Mouse (Mus musculus): ENCODE measurements around the gene Gm17606.

Gm17606 gene

DNA sequence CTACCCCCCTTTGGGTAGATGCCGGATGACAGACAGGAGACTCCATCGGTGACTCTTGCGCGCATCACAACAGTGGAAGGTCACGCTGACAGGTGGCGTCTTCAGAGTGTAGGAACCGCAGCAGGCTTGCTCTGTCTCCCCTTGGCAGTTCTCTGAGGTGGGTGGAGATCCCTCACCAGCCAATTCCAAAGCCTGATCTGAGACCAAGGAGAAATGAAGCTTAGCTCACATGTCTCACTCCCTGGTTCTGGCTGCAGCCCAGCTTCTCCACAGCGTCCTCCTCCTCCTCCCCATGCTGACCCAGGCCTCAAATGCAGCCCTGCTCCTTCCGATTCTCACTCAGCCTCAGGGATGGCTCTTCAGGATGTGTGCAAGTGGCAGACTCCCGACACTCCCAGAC lies 15.8 kb upstream of the Gm17606 start:
- DNase-seq (ENCODE audit: low read depth, low spot score), result no peak

DNA sequence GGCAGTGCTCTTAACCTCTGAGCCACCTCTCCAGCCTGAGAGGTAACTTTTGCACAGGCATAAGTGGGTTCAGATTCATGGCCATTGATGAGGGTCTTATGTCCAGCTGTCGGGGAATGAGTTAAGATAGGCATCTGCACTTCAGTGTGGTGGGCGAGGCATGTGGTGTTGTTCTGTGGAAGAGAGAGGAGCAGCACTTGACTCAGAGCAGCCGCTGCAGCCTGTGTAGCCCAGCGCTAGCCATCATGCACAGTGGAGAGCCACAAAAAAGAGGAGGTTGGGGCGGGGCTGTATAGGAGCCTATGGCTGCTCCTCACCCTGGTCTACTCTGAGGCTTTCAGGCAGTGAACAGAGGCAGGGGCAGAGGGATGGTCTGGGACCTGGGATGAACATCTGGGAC lies 12.6 kb upstream of the Gm17606 start:
- DNase-seq (ENCODE audit: low read depth, low spot score), result no peak

DNA sequence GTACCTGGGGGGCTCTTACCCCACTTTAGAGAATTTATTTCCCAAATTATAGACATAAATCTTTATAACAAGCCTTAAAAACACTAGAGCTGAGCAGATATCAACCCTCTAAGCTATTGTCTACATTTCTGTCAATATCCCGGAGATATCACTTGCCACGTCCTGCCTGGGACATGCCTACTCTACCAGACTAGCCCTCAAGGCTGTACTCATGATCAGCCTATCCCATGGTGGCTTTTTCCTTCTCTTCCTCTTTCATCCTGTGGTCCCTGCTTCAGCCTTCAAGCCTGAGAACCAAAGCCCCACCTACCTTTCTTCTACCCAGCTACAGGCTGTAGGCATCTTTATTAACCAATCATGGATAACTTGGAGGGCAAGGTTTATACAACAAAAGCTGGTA lies 11.0 kb upstream of the Gm17606 start:
- DNase-seq (ENCODE audit: low read depth, low spot score), result no peak

DNA sequence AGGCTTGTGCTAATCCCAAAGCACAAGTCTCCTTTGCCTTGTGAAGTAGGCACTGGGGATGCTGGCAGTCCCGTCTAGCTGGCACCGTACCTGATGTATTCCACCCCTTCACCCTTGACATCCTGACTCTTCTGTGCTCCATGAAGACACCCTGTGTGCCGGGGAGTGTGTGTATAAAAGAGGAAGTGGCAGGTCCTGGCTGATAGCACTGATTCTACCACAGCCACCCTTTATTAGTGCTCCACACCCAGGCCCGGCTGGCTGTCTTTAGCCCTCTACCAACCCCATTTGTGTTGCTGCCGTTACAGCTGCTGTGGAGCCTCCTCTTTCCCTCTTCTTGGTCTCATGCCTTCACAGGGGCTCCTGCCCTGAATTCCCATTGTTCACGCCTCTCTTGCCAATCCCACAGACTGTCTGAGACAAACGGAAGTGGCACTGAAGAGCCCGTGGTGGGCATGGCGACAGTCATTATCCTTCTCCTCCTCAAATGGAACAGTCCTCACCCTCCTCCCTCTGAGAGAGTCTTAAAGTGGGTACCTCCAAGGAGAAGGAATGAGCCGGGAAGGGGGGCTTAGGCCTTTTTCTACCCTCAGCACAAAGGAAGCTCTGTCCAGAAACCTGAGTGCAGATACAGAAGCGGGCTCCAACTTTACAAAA lies 10.0 kb upstream of the Gm17606 start:
- no peak for DNase-seq (ENCODE audit: low read depth, low spot score)

DNA sequence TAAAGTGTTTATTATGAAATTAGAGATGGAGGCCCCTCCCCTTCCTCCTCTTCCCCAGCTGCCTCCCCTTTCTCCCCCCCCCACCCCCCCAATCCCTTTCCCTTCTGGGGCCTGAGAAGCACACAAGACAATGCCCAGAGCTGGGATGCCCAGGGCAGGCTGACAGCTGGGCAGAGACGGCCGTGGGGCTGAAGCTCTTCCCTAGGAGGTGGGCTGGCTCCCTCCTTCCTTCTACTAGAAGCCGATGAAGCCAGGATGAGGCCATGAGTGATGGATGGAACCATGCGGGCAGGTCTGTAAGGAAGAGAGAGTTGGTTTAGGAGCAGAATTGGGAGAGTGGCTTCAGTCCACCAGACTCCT lies 9.5 kb upstream of the Gm17606 start:
- DNase-seq (ENCODE audit: low read depth, low spot score), result no peak

DNA sequence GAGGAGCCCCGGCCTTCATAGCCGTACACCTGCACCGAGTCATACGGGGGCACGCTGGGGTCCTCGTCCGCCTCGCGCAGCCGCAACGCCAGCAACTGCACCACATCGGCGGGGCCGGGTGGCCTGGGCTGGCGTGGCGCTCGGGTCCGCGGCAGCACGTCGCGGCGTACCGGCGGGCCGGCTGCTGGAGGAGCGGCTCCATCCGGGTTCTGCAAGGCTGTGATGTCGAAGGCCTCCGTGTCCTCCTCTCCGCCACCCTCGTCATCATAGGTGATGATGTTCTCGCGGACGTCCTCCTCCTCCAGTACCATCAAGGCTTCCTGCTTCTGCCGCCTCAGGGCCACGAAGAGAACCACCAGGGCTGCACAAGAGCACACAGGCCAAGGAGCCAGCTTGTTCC lies 8.5 kb upstream of the Gm17606 start:
- DNase-seq (ENCODE audit: low read depth, low spot score), result peak; percentile 59

DNA sequence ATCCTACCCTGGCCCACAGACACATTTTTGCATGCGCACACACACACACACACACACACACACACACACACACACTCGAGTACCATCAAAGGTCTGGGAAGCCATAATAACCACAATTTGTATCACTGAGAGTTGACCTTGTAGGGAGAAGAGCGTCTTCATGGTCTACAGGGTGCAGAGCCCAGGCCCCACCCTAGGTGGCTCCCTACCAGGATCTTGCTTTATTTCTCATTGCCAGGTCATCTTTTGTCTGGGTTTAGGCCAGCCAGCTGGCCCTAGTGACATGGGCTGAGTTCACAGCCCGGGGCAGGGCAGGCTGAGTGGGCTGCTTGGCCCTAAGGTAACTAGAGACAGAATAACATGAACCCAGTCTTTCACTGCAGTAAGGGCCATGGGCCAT lies 6.6 kb upstream of the Gm17606 start:
- no peak for DNase-seq (ENCODE audit: low read depth, low spot score)

DNA sequence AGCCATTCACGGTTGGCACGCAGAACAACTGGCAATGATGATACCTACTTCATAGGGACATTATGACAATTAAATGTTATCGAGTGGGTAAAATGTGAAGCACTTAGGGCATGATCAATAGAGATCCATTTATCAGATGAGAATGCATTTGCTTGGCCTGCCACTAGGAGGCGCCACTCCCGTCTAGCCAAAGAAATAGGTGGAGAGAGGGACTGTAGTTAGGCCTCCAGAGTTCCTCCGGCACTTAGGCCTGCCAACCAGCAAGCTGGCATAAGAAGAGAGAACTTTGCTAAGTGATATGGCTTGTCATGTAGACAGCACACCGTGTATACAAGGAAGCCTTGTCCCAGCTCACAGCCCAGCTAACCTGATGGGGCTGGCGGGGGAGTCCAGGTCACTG lies 3.8 kb upstream of the Gm17606 start:
- DNase-seq (ENCODE audit: low read depth, low spot score), result peak; percentile 74

DNA sequence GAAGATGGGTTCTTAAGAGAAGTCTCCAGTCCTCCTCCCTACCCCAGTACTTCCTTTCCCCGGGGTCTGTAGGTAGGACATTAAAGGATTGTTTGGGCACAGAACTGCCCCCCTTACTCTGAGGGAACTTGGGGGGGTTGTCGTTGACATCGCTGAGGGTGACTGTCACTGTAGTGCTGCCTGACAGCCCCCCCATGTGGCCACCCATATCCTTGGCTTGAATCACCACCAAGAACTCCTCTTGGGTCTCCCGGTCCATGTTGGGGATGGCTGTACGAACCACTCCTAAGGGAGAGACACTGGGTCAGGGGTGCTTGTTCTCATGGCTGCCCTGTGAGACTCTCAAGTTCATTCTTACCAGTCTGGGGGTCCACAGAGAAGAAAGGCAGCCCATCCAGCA lies 2.5 kb upstream of the Gm17606 start:
- DNase-seq (ENCODE audit: low read depth, low spot score), result no peak

DNA sequence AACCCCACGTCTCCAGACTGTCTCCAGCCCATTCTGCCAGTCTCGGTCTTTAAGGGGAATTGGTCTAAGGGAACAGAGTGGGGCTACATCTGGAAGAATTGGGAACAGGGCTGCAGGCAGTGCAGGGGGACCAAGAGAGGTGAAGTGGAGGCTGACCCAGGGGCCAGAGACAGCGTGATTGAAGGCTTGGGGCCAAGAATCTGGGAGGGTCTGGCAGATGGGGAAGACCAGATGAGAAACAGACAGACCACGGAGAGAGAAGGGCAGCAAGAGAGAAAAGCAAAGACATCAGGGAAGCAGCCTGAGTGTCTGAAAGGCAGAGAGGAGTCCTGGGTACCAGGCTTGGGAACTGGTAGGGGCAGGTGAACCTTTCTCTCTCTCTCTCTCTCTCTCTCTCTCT lies 631 bp upstream of the Gm17606 start:
- DNase-seq (ENCODE audit: low read depth, low spot score), result no peak

DNA sequence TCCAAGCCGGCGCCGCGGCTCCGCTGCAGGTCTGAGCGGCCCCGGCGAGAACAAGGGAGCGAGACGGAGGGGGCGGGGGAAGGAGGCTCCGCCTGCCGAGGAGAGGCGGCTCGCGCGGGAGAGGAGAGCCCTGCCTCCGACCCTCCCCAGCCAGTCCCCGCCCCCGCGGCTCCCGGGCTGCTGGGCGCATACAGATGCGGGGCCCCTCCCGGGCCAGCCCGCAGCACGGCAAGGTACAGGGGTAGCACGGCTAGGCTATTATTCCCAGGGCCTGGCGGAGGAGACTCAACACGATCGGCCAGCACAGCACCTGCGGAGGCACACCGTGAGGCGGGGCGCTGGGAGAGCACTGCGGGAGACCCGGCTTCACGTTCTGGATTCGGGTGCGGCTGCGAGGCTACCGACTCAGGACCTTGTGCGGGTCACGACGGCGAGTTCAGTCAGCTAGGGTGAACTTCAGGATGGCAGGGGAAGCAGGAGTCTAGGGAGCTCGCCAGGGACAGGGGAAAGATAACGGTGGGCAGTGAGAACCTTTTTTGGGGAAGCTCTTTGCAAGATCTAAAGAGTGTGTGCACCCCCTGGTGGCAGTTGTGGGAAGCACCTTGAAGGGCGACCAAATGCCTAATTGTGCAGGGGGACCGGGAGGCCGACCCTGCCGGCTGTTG lies 685 bp downstream of the Gm17606 start, which contains the start of gene Cdh24:
Gene Cdh24 (minus strand): TSS at position 60 of the 665 bp plus-strand sequence.
- peak; percentile 91 for DNase-seq (ENCODE audit: low read depth, low spot score)

DNA sequence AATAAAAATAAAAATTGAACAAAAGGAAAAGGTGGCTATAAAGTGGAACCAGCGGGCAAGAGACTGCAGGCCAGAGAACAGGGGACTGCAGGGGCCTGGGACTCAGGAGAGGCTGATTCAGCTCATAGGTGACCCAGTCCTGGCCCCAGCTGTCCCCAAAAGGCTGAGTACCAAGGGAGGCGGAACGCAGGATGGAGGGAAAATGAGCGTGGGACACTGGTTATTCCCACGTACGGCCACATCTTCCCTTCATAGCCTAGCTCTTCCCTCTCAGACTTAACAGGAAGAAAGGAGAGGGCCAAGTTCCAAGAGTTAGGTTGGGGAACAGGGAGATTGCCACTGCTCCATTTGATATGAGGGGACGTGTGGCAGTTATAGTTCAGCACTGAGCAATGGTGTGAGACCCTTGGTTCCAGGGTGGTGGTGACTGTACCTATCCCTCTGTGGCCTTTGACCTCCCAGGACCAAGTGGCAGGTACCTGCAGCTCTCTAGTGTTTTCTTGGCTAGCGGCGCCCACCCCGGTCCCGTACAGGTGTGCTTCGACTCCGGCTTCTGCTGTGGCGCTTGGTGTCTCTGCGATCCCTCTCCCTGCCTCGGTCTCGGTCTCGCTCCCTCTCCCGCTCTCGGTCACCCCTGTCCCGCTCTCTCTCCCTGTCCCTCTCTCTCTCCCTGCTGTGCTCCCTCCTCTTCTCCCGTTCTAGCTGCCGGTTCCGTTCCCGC lies 1.6 kb downstream of the Gm17606 start:
- no peak for DNase-seq (ENCODE audit: low read depth, low spot score)

DNA sequence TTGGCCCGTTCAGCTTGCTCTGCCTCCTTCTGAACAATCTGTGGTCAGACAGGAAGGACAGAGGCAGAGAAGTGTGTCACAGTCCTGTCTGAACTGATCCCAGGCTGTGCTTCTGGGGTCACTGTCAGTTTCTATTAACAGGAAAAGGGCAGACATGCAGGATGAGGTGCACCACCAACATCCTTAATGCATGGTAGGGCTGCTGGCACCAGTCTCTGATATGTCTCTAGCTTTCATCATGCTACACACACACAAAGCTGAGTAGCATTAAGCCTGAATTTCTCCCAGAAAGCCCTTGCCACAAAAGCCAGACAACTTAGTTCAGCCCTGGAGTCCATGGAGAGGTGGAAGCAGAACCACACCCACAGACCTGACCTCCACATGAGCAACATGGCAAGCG lies 2.3 kb downstream of the Gm17606 start:
- no peak for DNase-seq (ENCODE audit: low read depth, low spot score)

DNA sequence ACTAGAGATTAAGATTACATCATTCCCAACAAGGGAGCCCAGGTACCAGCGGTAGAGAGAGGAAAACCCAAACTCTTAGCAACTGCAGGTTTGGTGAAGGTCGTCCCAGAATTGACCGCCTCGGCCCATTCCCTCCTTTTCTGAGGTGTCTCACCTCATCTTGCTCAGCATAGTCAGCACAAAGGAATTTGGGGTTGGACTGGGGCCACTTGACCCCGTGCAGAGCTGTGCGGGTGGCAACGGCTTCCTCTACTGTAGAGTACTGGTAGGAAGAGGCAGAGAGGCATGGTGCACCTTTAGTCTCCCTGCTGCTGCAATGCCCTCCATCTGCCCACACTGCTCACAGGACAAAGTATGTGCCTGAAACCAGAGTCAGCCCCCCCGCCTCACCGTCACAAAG lies 3.5 kb downstream of the Gm17606 start:
- no peak for DNase-seq (ENCODE audit: low read depth, low spot score)

DNA sequence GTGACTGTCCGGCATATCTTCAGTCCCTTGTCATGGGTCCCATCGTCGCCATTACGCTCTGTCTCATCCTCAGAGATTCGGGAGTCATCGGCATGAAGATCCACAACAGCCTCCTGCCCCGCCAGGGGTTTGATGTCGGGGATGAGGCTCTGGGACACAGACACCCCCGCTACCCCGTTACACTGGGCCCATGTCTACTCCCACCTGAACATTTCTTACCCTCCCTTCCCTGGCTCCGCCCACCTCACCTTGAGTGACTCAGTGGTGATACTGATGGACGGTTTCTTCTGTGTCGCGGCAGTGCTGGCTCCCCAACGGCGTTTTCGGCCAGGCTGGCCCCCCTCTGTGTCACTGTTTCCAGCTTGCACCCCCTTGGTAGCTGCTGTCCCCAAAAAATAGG lies 5.7 kb downstream of the Gm17606 start:
- no peak for DNase-seq (ENCODE audit: low read depth, low spot score)

DNA sequence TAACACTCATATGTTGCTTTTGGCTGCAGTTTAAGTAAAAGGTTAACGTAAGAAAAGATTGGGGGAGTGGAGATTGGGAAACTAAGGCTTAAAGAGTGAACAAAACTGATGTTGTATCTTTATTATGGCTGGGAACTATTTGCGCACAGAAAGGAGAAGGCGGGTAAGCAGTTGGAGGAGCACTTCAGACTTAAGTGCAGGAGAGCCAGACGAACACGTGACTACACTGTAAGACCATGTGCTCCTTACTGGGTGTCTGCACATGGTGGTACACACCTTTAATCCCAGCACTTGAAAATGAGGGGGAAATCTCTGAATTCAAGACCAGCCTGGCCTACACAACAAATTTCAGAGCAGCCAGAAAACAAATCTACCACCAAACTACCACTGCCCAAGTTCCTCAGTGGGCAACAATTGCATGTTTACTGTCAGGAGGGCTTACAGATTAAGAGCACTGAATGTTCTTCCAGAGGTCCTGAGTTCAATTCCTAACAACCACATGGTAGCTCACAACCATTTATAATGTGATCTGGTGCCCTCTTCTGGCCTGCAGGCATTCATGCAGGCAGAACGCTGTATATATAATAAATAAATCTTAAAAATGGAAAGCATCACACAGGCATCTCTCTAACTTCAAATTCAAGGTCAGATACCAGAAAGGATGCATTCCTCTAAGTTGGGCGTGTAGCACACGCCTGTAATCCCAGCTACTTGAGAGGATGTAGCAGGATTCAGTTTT lies 6.3 kb downstream of the Gm17606 start:
- no peak for DNase-seq (ENCODE audit: low read depth, low spot score)

DNA sequence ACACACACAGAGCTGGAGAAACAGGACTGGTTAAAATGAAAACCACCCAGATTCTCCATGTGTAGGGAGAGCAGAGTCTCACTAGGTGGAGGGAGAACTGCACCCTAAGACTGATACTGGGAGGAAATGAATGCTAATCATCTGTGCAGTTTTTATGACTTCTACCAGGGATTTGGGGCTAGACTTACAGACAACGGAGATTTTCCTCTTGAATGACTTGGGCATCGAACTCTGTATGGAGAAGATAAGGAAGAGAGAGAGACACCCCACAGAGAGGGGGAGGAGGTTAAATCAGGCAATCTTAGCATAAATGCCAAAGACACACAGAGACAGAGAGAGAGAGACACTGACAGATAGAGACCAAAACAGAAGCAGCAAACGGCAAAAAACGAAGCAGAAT lies 7.1 kb downstream of the Gm17606 start:
- no peak for DNase-seq (ENCODE audit: low read depth, low spot score)

DNA sequence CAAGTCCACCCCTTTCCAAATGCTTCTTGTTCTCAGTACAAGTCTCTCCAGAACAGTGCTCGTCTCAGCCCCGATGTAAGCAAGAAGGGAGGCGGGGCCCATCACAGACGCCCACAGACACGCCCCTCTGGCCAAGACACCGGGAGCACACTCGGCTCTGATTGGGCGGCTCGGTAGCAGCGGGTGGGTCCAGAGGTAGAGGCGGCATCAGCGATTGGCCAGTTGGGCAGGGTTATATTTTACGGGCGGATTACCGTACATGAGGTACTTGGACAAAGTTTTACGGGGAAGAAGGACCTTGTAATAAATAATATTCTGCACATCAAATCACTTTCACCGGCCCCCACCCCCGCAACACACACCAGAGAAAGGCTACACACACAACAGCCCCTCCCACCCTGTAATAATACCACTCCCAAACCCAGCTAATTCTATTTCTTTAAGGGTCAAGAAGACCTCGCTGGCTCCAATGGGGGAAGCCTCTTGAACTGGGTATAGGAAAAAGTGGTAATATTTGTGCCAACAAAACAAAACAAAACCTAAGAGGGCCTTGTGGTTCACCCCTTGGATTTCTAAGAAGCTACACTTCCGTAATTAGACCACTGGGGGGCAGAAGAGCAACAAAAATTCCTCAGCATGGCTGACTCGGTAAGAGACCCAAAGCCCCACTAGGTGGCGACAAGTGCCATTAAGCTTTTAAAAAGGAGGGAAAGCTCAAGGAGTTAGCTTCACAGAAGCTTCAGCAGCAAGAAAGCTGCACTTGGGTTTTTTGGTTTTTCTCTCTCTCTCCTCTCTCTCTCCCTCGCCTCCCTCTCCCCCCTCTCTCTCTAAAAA lies 10.1 kb downstream of the Gm17606 start:
- DNase-seq (ENCODE audit: low read depth, low spot score), result peak; percentile 95

DNA sequence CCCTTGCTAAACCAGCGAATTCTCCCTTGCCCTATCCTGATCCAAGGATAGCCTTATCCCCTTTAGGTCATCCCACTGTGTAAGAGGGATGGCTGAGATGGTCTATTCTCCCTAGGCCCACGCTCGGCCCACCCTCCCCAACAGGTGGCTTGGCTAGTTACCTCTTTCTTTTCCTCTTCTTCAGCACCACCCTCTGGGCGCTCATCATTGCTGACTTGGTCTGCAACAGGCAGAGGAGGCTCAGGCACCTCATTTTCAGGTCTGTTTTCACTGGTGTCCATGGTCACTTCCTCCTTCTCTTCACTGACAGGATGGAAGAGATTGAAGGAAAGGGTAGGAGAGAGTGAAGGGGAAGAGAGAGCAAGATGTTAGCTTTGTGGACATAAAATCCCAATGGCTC lies 10.8 kb downstream of the Gm17606 start:
- DNase-seq (ENCODE audit: low read depth, low spot score), result no peak

DNA sequence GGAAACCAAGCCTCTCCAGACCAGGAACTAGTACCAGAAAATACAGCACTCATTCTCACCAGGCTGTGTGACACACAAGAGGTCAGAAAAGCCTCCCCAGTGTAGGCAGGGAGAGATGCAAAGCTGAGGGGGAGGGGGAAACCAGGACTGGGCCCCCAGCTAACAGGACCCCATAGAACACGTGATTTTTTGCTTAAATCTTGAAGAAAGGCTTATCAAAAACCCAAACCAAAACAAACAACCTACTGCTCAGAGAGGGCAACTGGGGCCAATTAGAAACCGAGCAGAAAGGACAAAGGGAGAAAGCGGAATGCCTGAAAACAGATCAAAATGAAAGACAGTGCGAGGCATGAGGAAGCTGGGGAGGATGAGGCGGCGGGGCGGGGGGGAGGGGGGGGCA lies 12.0 kb downstream of the Gm17606 start:
- DNase-seq (ENCODE audit: low read depth, low spot score), result no peak

DNA sequence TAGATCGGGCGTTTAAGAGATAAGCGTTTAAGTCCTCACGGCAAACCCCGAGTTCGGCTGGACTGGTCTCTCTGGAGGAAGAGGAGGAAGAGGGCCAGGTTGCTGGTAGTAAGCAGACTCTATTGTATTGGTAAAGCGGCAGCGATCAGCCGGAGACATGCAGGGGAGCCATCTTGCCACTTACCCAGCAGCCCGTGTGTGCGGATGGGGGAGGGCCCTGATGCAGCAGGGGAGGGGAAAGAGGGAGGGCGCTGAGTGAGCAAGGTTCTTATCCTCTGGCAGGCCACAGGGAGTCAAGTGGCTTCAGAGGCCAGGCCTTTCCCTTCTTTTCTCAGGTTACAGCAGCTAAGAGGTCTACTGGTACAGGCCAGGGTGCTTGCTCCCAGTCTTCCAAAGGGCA lies 12.7 kb downstream of the Gm17606 start:
- peak; percentile 93 for DNase-seq (ENCODE audit: low read depth, low spot score)
